In genomic region chr1:90670346-90670745, GRCm38 (mm10) we compare ENCODE assay signal across 11 mouse cellular contexts.
"Had no signal": no experiment of that assay in that cellular context is flagged by ENCODE, and none has a peak within 500 bp of the region (broad histone marks: within the 10 kb centered on the region; RNA-seq: fewer than 3 reads in every experiment).

No protein-coding gene starts in this region.

- H3K27ac ChIP-seq: limb, embryonic 13.5 days; liver, embryonic 14.5 days; midbrain, embryonic 12.5 days; stomach, embryonic 15.5 days had no signal

- DNase-seq: kidney, postnatal 25 days; layer of hippocampus, postnatal 36 days; lung, adult 2 months; lung, postnatal 14 days; right cerebral cortex, postnatal 14 days; thymus, adult 2 months; thymus, postnatal 36 days had no signal

- H3K27me3 ChIP-seq: limb, embryonic 13.5 days; midbrain, embryonic 12.5 days; stomach, embryonic 15.5 days had no signal

- H3K4me1 ChIP-seq: midbrain, embryonic 12.5 days; stomach, embryonic 15.5 days had no signal

- H3K9ac ChIP-seq: limb, embryonic 13.5 days; liver, embryonic 14.5 days; midbrain, embryonic 12.5 days; stomach, embryonic 15.5 days had no signal

- H3K36me3 ChIP-seq: limb, embryonic 13.5 days; midbrain, embryonic 12.5 days; stomach, embryonic 15.5 days had no signal

- H3K4me3 ChIP-seq: limb, embryonic 13.5 days; midbrain, embryonic 12.5 days; stomach, embryonic 15.5 days had no signal
